Mouse (Mus musculus) kidney, embryonic 14.5 days (tissue): ENCODE measurements around the gene Pim1. TPM values are rescaled to one million over a fixed set of nuclear protein-coding genes. Genes with fewer than 3 reads are reported as not detected.

Experiments
- ATAC-seq: fragments of 200-750 bp; cut with Nextera tagmentation; 2 replicates; pipeline ENCODE4 v1.8.0; 2017; ENCODE audit warnings: moderate number of reproducible peaks, mild to moderate bottlenecking, moderate TSS enrichment, moderate library complexity; ENCODE audit not compliant: low FRiP score, low TSS enrichment
- H3K27ac ChIP-seq: fragments of 300-500 bp; sonication (generic); 2 replicates; pipeline ENCODE4 v1.5.1; 2014; ENCODE audit warnings: low read depth, mild to moderate bottlenecking, low read length, moderate library complexity, mixed read lengths
- H3K27me3 ChIP-seq: fragments of 300-500 bp; sonication (generic); 2 replicates; pipeline ENCODE4 v1.6.1; 2014; ENCODE audit warnings: mild to moderate bottlenecking, low read length; ENCODE audit not compliant: control insufficient read depth, insufficient read depth
- H3K36me3 ChIP-seq: fragments of 300-500 bp; sonication (generic); 2 replicates; pipeline ENCODE4 v1.6.1; 2014; ENCODE audit warnings: low read length, mixed read lengths; ENCODE audit not compliant: control insufficient read depth, insufficient read depth
- H3K4me1 ChIP-seq: fragments of 300-500 bp; sonication (generic); 2 replicates; pipeline ENCODE4 v1.6.1; 2014; ENCODE audit warnings: low read length, mixed read lengths; ENCODE audit not compliant: control insufficient read depth, insufficient read depth
- H3K4me2 ChIP-seq: fragments of 300-500 bp; sonication (generic); replicated peaks from 2 replicates; pipeline ENCODE4 v1.6.1; 2014; ENCODE audit warnings: low read depth, mild to moderate bottlenecking, low read length
- H3K4me3 ChIP-seq: fragments of 300-500 bp; sonication (generic); 2 replicates; pipeline ENCODE4 v1.5.1; 2014; ENCODE audit warnings: mild to moderate bottlenecking, low read length
- H3K9ac ChIP-seq: fragments of 300-500 bp; sonication (generic); 2 replicates; pipeline ENCODE4 v1.6.1; 2014; ENCODE audit warnings: low read depth, mild to moderate bottlenecking, low read length, moderate library complexity
- H3K9me3 ChIP-seq: fragments of 300-500 bp; sonication (generic); 2 replicates; pipeline ENCODE4 v1.6.1; 2016; ENCODE audit warnings: low read length; ENCODE audit not compliant: control insufficient read depth
- WGBS: fragments of 180-500 bp; shearing (Covaris S2); extraction: QIAGEN DNeasy Blood & Tissue Kit; methylation state at CpG from one replicate; pipeline ENCODE4 v1.1.7; 2014; 5-methylcytosine and 5-hydroxymethylcytosine counted together
- polyA plus RNA-seq: library from polyadenylated mRNA; unstranded; fragments of >200 nt; fragmentation: Nextera tagmentation; extraction: Ambion mirVana; gene quantifications from 2 replicates; pipeline ENCODE4 v1.2.1, GENCODE M21; 2014

Pim1 gene
- polyA plus RNA-seq, 1 experiment from 2014 or later, result 12.6 TPM

- Histone ChIP-seq H3K4me2 (no peak overlapping the region), H3K4me1 (no peaks in the 10 kb centered on the region), H3K27ac (no peak overlapping the region), H3K27me3 (no peaks in the 10 kb centered on the region), H3K4me3 (no peak overlapping the region), H3K9ac (no peak overlapping the region), H3K36me3 (no peaks in the 10 kb centered on the region), H3K9me3 (no peaks in the 10 kb centered on the region)
- ATAC-seq, result no peak
- 88% methylated on average over 19 of the region's 19 CpGs for WGBS
These were observed 52.5 kb downstream of the Pim1 start for GRCm38 (mm10) chr17:29542831-29543690.

- Histone ChIP-seq H3K4me2 (no peak overlapping the region), H3K27ac (no peak overlapping the region), H3K36me3 (no peaks in the 10 kb centered on the region), H3K27me3 (no peaks in the 10 kb centered on the region), H3K4me3 (no peak overlapping the region), H3K9ac (no peak overlapping the region), H3K4me1 (no peaks in the 10 kb centered on the region), H3K9me3 (no peaks in the 10 kb centered on the region)
- 84% methylated on average over 2 of the region's 2 CpGs for WGBS
- ATAC-seq, result no peak
These were observed 53.5 kb downstream of the Pim1 start for GRCm38 (mm10) chr17:29544064-29544463.

- H3K27ac ChIP-seq, result no peak overlapping the region
- 90% methylated on average over 5 of the region's 5 CpGs for WGBS
These were observed 54.7 kb downstream of the Pim1 start for GRCm38 (mm10) chr17:29545241-29545640.

More at GRCm38 (mm10) chr17:29545241-29545640, 54.7 kb downstream of the Pim1 start:
- ATAC-seq, result no peak
- Histone ChIP-seq H3K9ac (no peak overlapping the region), H3K9me3 (no peaks in the 10 kb centered on the region), H3K36me3 (no peaks in the 10 kb centered on the region), H3K4me1 (0 out of 2 replicates have a peak, but pooled peaks cover 2% of the 10 kb centered on the region), H3K4me3 (no peak overlapping the region), H3K4me2 (no peak overlapping the region), H3K27me3 (no peaks in the 10 kb centered on the region)

Other genes with a start within 250 kb of the Pim1 start
- gene Ppil1, start 226.6 kb upstream of the Pim1 start, polyA plus RNA-seq, result 161 and 169 TPM in 2 replicates
- gene BC004004, start 222.0 kb upstream of the Pim1 start, polyA plus RNA-seq, result 59.8 and 63.3 TPM in 2 replicates
- gene Pi16, start 173.1 kb upstream of the Pim1 start, polyA plus RNA-seq, result 0.32 and 0.90 TPM in 2 replicates
- 297 and 364 TPM in 2 replicates for gene Mtch1, start 142.8 kb upstream of the Pim1 start, polyA plus RNA-seq
- gene Fgd2, start 129.8 kb upstream of the Pim1 start, polyA plus RNA-seq, result 9.5 and 9.6 TPM in 2 replicates
- not detected in 2 replicates for gene Gm17657, start 58.9 kb downstream of the Pim1 start, polyA plus RNA-seq
- 11.5 and 18.5 TPM in 2 replicates for gene Tbc1d22b, start 59.0 kb downstream of the Pim1 start, polyA plus RNA-seq
- gene Tmem217, start 61.6 kb downstream of the Pim1 start, polyA plus RNA-seq, result 0.42 and 0.76 TPM in 2 replicates
- 74.6 and 87.2 TPM in 2 replicates for gene Rnf8, start 124.0 kb downstream of the Pim1 start, polyA plus RNA-seq
- gene Gm28043, start 124.1 kb downstream of the Pim1 start, polyA plus RNA-seq, result 2.2 and 2.3 TPM in 2 replicates
- 102 and 111 TPM in 2 replicates for gene Cmtr1, start 169.8 kb downstream of the Pim1 start, polyA plus RNA-seq
- gene Ccdc167, start 226.3 kb downstream of the Pim1 start, polyA plus RNA-seq, result 14.8 and 17.5 TPM in 2 replicates